Mouse (Mus musculus) skeletal muscle tissue, adult 2 months (tissue): ENCODE results near the gene Ppp1r14d.

Experiments used
- DNase-seq: peaks from one replicate; pipeline ENCODE4 v3.0.0-alpha.2; 2012; ENCODE audit warnings: low read depth, low spot score

Ppp1r14d gene

GRCm38 (mm10) chr2:119229775-119230704 lies at the start of gene Ppp1r14d:
Gene Ppp1r14d, minus strand, starts transcription at chr2:119229906.
- DNase-seq: no peak

DNA sequence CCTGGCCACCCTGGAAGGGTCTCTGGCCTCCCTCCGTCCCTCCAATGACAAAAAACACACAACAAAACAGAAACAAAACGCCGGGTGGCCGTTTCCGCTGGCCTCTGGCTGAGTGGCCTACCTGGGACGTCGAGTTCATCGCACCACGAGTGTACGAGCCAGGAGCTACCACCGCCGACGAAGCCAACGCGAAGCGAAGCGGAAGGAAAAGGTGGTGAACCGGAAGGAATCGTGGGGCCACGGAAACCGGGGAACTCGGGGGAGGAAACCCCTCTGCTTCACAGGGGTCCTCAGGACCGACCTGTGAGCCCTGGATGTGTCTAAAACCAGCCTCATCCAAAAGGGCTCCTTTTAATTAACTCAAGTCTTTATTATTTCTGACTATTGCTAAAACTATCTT lies 48.1 kb upstream of the Ppp1r14d start:
- no peak for DNase-seq

GRCm38 (mm10) chr2:119276926-119277325 lies 47.2 kb upstream of the Ppp1r14d start:
- no peak for DNase-seq

DNA sequence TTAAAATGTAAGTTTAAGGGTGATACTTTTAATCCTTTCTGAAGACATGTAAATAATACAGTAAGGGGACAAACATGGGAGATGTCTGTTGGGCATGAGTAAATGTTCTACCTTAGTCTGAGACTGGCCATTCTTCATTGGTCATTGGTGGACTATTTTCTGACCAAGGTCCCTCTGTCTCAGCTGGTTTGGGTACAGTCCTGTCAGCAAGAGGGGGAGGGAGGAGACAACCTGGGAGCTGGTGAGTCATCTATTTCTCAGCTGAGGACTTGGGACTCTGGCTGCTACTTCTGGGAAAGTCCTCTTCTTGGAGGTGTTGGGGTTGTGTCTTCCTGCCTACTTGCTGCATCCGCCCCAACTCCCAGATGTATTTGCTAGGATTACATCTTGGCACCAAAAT lies 44.4 kb upstream of the Ppp1r14d start:
- DNase-seq: no peak

DNA sequence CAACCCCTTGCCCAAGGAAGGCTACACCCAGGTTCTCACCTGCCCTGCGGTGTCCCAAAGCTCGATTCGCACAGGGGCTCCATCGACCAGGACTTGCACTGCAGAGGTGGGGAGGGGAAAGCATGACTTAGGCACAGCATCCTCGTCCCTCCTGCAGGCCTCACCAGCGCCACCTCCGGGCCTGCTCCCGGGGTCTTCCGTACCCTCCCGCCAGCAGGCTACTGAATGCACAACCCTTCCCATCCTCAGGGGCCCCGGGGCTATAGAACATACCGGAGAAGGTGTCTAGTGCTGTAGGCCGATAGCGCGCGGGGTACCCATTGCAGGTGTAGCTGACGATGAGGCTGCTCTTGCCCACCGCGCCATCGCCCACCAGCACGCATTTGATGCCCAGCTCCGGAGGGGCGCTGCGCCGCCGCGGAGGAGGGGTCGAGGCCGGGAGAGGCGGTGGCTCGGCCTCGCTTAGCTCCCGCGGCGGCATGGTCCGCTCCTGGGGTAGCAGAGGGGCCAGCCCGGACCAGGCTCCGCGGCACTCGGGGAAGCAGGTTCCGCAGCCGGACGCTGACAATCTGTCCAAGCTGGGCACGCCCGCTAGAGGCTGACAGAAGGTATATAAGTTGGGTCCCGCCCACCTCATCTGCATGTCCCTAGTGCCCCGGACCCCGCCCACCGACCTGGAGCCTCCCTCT lies 41.1 kb upstream of the Ppp1r14d start, which contains the start of gene Rhov:
TSS of gene Rhov (minus strand) at position 630 of the 689 bp plus-strand sequence.
- no peak for DNase-seq

DNA sequence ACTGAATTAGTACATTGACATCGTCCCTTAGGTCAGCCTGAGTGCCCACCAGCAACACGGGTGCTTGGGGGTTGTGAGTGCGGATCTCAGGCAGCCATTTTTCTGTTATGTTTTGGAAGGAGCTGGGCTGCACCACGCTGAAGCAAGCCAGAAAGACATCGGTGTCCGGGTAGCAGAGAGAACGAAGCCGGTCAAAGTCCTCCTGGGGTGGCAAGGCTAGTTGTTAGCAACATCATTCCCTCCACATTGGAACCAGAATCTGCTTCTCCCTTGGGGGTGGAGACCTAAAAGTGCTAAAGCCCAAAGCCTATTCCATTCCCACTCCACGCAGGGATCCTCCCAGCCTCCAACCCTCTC lies 40.6 kb upstream of the Ppp1r14d start:
- no peak for DNase-seq

DNA sequence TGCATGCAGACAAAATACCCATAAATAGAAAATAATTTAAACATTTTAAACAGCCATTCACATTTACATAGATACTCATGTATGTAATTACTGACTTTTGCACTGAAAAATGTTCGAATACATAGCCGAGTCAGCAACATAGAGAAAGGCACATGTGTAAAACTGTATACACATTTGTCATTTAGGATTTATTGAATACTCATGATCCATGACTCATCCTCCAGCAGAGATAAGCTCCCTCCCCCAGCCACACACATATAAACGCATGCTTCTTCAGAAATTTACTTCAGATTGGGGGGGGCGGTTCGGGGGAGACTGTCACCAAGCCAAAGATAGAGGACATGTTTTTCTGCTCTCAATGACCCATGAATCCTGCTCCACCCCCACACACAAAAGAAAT lies 34.1 kb upstream of the Ppp1r14d start:
- no peak for DNase-seq

- peak; percentile 72 for DNase-seq
Observed at GRCm38 (mm10) chr2:119262978-119263377, 33.3 kb upstream of the Ppp1r14d start.

DNA sequence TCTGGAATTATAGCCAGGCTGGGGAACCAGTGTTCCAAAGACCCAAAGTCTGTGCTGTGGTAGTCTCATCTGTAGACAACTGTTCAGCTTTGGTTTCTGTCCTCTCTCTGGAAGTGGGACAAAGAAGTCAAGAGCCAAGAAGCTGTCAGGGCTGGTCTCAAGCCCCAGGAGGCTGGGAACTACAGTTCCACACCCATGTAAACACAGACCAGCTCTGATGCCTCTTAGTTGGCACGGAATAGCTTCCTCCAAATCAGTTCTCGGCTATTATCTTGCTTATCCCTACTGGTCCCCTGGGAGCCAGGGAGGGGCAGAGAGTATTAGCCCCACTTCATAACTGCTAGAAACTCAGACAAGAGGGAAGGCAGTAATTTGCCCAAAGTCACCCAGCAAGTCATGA lies 31.6 kb upstream of the Ppp1r14d start:
- no peak for DNase-seq

DNA sequence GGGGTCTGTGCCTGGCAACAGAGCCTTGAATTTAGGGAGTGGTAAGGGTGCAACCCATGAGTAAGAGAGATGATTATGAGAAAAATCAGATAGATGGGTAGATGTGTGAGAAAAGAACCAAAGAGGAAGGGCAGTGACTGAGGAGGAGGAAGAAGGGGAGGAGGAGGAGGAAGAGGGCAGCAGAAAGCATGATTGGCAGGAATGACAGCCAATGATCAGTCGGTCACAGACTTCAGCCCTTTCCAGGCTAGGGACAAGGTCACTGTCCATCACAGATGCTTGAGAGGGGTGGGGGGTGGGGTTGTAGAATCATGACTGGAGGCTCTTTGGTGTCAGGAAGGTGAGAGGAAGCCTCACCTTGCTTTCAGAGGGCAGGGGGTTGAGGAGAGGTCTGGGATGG lies 30.8 kb upstream of the Ppp1r14d start:
- DNase-seq: no peak

DNA sequence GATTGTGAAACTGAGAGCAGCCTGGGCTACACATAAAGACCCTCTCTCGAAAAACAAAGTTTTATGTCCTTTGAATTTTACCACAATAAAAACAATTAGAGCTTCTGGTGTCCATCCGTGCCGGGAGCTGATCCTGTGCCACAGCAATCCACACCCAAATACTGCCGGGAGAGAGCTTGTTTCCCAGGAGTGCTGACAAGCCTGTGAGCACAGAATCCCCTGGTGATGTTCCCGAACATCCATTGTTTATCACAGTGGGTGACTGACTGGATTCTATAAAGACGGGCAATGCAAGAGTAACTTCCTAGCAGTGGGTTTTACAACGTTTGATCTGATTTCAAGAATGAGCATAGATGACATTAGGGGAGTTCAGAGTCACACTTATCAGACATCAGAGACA lies 25.3 kb upstream of the Ppp1r14d start:
- DNase-seq: no peak

GRCm38 (mm10) chr2:119250826-119251478 lies 21.2 kb upstream of the Ppp1r14d start:
- peak; percentile 71 for DNase-seq

GRCm38 (mm10) chr2:119250377-119250776 lies 20.7 kb upstream of the Ppp1r14d start:
- no peak for DNase-seq

GRCm38 (mm10) chr2:119249592-119250061 lies 19.9 kb upstream of the Ppp1r14d start:
- DNase-seq: no peak

GRCm38 (mm10) chr2:119247904-119248303 lies 18.2 kb upstream of the Ppp1r14d start:
- no peak for DNase-seq

DNA sequence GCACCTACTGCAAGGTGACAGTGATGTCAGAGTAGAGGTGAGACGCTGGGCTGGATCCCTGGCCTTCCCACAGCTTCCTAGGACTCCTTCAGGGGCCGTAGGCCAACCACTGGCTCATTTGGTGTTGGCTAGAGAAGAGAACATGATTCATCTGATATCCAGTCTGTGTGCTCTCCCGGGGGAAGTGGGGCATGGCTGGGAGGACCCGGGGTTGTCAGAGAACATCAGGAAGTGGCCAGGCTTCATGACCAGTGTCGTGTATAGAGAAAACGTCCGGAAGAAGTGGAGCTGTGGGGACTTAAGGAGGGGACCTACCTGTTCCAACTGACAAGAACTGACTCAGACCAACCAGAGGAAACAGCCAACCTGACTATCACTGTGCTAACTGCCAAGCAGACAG lies 15.5 kb upstream of the Ppp1r14d start:
- no peak for DNase-seq

DNA sequence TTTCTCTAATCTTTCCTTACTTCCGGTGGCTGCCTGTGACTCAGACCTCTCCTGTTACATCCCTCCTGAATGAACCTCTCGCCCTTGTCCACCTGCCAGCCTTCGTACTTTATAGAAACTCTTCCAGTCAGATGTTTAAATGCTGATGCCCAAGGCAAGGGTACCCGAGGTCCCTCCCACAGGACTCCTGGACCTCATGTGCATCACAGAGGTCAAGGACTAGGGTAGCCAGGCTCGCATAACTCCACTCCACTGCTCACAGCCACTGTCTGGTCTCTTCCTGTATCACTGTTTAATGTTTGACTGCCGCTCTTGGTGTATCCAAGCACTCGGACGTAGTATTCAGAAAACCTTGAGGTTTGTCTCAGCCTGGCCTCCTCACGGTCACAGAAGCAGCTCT lies 12.8 kb upstream of the Ppp1r14d start:
- DNase-seq: no peak

GRCm38 (mm10) chr2:119240819-119241186 lies 11.1 kb upstream of the Ppp1r14d start:
- DNase-seq: no peak

DNA sequence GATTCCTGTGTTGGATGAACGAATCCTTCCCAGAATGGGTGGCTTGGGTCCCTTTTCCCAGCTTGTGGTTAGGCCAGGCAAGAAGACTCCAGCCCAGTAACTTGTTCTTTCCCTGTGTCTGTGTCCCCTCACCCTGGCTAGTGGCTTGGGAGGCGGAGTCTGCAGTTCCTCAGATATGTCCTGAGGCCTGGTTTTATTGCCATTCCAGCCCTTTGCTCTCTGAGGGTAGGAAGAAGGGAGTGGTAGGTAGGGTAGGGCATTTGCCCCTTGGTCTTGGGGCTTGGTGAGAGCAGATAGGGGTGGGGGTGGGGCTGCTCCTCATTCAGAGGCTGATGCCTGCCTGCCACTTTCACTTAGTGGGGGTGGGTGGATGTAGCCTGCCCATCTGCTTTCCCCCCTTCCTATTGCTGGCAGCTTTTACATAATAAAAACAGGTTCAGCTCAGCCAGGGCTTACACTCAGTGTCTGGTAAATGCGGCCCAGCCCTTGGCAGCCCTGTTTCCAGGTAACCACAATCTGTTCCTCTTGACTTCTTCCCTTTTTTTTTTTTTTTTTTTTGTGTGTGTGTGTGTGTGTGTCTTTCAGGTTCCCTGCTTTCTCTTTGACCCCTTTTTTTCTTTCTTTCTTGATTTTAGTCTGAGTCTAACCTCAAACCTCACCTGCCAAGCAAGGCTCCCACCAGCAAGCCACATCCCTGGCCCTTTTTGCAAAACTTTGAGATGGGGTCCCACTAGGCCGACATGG lies 10.5 kb upstream of the Ppp1r14d start:
- DNase-seq: no peak

GRCm38 (mm10) chr2:119238671-119239070 lies 9.0 kb upstream of the Ppp1r14d start:
- DNase-seq: no peak

- DNase-seq: no peak
Observed at GRCm38 (mm10) chr2:119237871-119238220, 8.1 kb upstream of the Ppp1r14d start.
